ENCODE assay signal across 8 mouse cellular contexts in genomic region chr8:88454048-88454696, GRCm38 (mm10).
DNase-seq lines count a peak whose midpoint lies in the region; ATAC-seq lines count a peak whose summit lies in the region.

No protein-coding gene starts in this region.

- H3K4me1 ChIP-seq in forebrain, embryonic 14.5 days (ENCODE audit: control insufficient read depth, insufficient read depth, low read length) = peaks cover 16% of the 10 kb centered on the region
- H3K4me1 ChIP-seq in hindbrain, embryonic 13.5 days (replicated peaks) = peaks cover 55% of the 10 kb centered on the region

- H3K4me3 ChIP-seq in forebrain, embryonic 14.5 days (ENCODE audit: low read depth, low read length) = peak overlapping the region; percentile 56
- peak overlapping the region; percentile 57 for H3K4me3 ChIP-seq in hindbrain, embryonic 13.5 days

- under 1% methylated on average over 73 of the region's 75 CpGs for WGBS in forebrain, embryonic 14.5 days
- WGBS in hindbrain, embryonic 13.5 days = under 1% methylated on average over 73 of the region's 75 CpGs

- peak overlapping the region; percentile 74 for H3K27ac ChIP-seq in forebrain, embryonic 14.5 days (ENCODE audit: low read depth, low read length)
- H3K27ac ChIP-seq in hindbrain, embryonic 13.5 days = peak overlapping the region; percentile 73

- H3K9me3 ChIP-seq in forebrain, embryonic 14.5 days (replicated peaks; ENCODE audit: control insufficient read depth, low read length) = 0 out of 2 replicates have a peak, but pooled peaks cover 6% of the 10 kb centered on the region
- H3K9me3 ChIP-seq in hindbrain, embryonic 13.5 days = no peaks in the 10 kb centered on the region

- peak overlapping the region; percentile 80 for H3K9ac ChIP-seq in forebrain, embryonic 14.5 days (ENCODE audit: low read length)
- peak overlapping the region; percentile 84 for H3K9ac ChIP-seq in hindbrain, embryonic 13.5 days

- DNase-seq in adrenal gland, adult (ENCODE audit: inconsistent age in 2 of 2, low spot score in 1 of 2) = peak; percentile 88 to 93
- peak; percentile 79 for DNase-seq in cerebellum, adult 11-12 months
- peak; percentile 73 for DNase-seq in forebrain, embryonic 14.5 days (ENCODE audit: low spot score)
- DNase-seq in left cerebral cortex, adult 8-10 months (ENCODE audit: low spot score in 2 of 2) = peak; percentile 28 to 36
- DNase-seq in lung, postnatal 25 days (ENCODE audit: low spot score) = peak; percentile 49
- DNase-seq in retina, postnatal 7 days (ENCODE audit: low read depth, low spot score) = peak; percentile 60
- DNase-seq in MN1 (ENCODE audit: low spot score) = no peak

- peak overlapping the region; percentile 98 for H3K4me2 ChIP-seq in forebrain, embryonic 14.5 days (ENCODE audit: low read length)
- peak overlapping the region; percentile 92 for H3K4me2 ChIP-seq in hindbrain, embryonic 13.5 days

- ATAC-seq in forebrain, embryonic 14.5 days = peak; percentile 80
- peak; percentile 76 for ATAC-seq in hindbrain, embryonic 13.5 days (ENCODE audit: low FRiP score)

- no peaks in the 10 kb centered on the region for H3K36me3 ChIP-seq in forebrain, embryonic 14.5 days (ENCODE audit: control insufficient read depth, insufficient read depth, low read length)
- H3K36me3 ChIP-seq in hindbrain, embryonic 13.5 days = 0 out of 2 replicates have a peak, but pooled peaks cover 3% of the 10 kb centered on the region

- peaks cover 18% of the 10 kb centered on the region for H3K27me3 ChIP-seq in forebrain, embryonic 14.5 days (replicated peaks; ENCODE audit: control insufficient read depth, insufficient read depth, low read length)
- peaks cover 54% of the 10 kb centered on the region for H3K27me3 ChIP-seq in hindbrain, embryonic 13.5 days
